Mouse (Mus musculus) liver, adult 2 months (tissue): ENCODE measurements around the gene Zc3h15. TPM values are rescaled to one million over a fixed set of nuclear protein-coding genes. Genes with fewer than 3 reads are reported as not detected.

Experiments used
- DNase-seq: peaks from one replicate; pipeline ENCODE4 v3.0.0-alpha.2; 2011; ENCODE audit warnings: low read depth, low spot score; ENCODE audit errors: extremely low read depth
- H3K27ac ChIP-seq: fragments of 200-500 bp; replicated peaks from 2 replicates; pipeline ENCODE4 v1.5.1; 2012; ENCODE audit warnings: low read depth, mild to moderate bottlenecking, control low read depth, inconsistent platforms, low read length; ENCODE audit not compliant: insufficient read depth
- H3K27me3 ChIP-seq: fragments of 200-500 bp; 2 replicates; pipeline ENCODE4 v1.6.1; 2012; ENCODE audit warnings: mild to moderate bottlenecking, moderate library complexity, low read length, inconsistent platforms; ENCODE audit not compliant: control insufficient read depth, insufficient read depth
- H3K36me3 ChIP-seq: fragments of 200-500 bp; 2 replicates; pipeline ENCODE4 v1.6.1; 2012; ENCODE audit warnings: low read length, inconsistent platforms; ENCODE audit not compliant: control insufficient read depth, insufficient read depth
- H3K4me1 ChIP-seq: fragments of 200-500 bp; 2 replicates; pipeline ENCODE4 v1.6.1; 2011; ENCODE audit warnings: low read length; ENCODE audit not compliant: control insufficient read depth, insufficient read depth
- H3K4me3 ChIP-seq: fragments of 200-500 bp; 2 replicates; pipeline ENCODE4 v1.5.1; 2011; ENCODE audit warnings: low read depth, mild to moderate bottlenecking, control low read depth, low read length, moderate library complexity; ENCODE audit not compliant: insufficient read depth
- H3K79me2 ChIP-seq: fragments of 200-500 bp; 2 replicates; pipeline ENCODE4 v1.6.1; 2012; ENCODE audit warnings: inconsistent platforms, mild to moderate bottlenecking, low read length, moderate library complexity; ENCODE audit not compliant: control insufficient read depth, insufficient read depth
- H3K9ac ChIP-seq: fragments of 200-500 bp; 2 replicates; pipeline ENCODE4 v1.6.1; 2012; ENCODE audit warnings: low read depth, mild to moderate bottlenecking, control low read depth, inconsistent platforms, low read length
- CTCF ChIP-seq: fragments of 200-500 bp; IDR thresholded peaks from 2 replicates; pipeline ENCODE4 v1.5.1; 2011; ENCODE audit warnings: low read depth, low read length, control low read depth
- POLR2A ChIP-seq: fragments of 200-500 bp; IDR thresholded peaks from 2 replicates; pipeline ENCODE4 v1.6.1; 2011; ENCODE audit warnings: low read length, control low read depth; ENCODE audit not compliant: insufficient read depth; ENCODE audit errors: extremely low read depth
- WGBS: fragments of 180-500 bp; shearing (Covaris S2); methylation state at CpG from one replicate; pipeline ENCODE4 v1.1.7; 2018; 5-methylcytosine and 5-hydroxymethylcytosine counted together
- polyA plus RNA-seq: library from polyadenylated mRNA; depleted of rRNA; stranded (reverse); fragments of >200 nt; gene quantifications from 2 replicates; pipeline ENCODE4 v1.2.3, GENCODE M21; 2012; rRNA removed
- total RNA-seq: library from RNA; depleted of rRNA; stranded (reverse); fragments of >200 nt; gene quantifications from 2 replicates; pipeline ENCODE4 v1.2.3, GENCODE M21; 2014; rRNA removed

Zc3h15 gene
- total and polyA plus RNA-seq, 2 experiments = 14.6 to 57.6 TPM

DNA sequence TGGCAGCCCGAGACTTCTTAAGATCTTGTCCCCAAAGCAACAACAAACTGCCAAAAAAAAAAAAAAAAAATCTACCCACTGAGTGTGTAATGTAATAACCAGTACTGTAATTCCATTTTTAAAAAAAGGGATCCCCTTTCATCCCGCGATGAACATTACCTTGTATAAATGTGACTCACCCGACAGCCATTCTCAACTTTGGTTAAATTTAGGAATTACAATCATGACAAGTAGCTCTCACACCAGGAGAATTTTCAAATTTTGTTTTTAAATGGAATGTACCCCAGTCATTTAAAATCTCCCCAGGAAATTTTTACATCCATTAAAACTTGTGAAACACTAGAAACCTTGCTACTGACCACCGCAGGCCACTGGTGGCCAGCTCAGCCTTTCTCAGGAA, 69.7 kb downstream of the Zc3h15 start:
- DNase-seq = no peak
- no peaks in the 10 kb centered on the region for H3K36me3 ChIP-seq
- no peaks in the 10 kb centered on the region for H3K79me2 ChIP-seq
- peaks cover 3% of the 10 kb centered on the region for H3K4me1 ChIP-seq
- 90% methylated on average over 5 of the region's 5 CpGs for WGBS
- TF ChIP-seq POLR2A = no peak
- TF ChIP-seq CTCF = no peak
- no peak overlapping the region for H3K27ac ChIP-seq
- no peaks in the 10 kb centered on the region for H3K27me3 ChIP-seq
- H3K9ac ChIP-seq = no peak overlapping the region
- no peak overlapping the region for H3K4me3 ChIP-seq

Other genes with a start within 250 kb of the Zc3h15 start
- 29.6 and 33.2 TPM in 2 replicates for gene Itgav, start 80.0 kb downstream of the Zc3h15 start, total RNA-seq
- 15.8 and 20.5 TPM in 2 replicates for gene Itgav, start 80.0 kb downstream of the Zc3h15 start, polyA plus RNA-seq
- gene Fam171b, start 168.2 kb downstream of the Zc3h15 start, total RNA-seq = 0.94 and 1.1 TPM in 2 replicates
- 0.24 and 0.25 TPM in 2 replicates for gene Fam171b, start 168.2 kb downstream of the Zc3h15 start, polyA plus RNA-seq